Mouse (Mus musculus): ENCODE measurements around the gene Hacd2. TPM values are rescaled to one million over a fixed set of nuclear protein-coding genes. Genes with fewer than 3 reads are reported as not detected.

Gene Hacd2
- polyA plus RNA-seq, 1 experiment from 2014 or later: 29.3 TPM

DNA sequence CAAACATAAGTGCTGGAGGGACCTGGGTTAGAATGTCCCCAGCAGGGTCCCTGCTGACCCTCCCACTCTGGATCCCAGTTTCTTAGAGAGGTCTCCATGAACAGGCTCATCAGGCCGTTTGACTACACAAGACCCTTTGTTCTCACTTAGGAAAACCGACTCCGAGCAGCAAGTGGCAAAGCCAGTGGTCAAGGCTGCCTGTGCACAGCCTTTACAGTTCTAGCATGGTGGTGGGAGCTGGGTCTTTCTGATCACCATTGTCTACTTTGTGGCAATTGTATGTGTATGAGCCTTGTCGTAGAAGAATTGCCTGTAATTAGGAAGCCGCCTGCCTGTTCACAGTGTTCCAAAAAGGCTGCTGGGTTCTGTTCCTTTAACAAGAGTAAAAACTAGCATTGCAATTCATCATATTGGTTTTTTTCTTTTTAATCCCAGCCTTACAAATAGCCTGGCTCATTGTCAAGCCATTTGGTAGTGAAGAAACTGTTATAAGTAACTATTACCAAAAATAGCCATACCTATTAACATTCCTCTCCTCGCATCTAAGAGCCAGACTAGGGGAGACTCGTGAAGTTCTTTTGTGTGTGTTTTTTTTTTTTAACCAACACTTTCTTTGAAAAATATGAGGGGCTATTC, 87.5 kb downstream of the Hacd2 start:
- DNase-seq (ENCODE audit: low spot score): peak; percentile 13
- Histone ChIP-seq H3K9ac (ENCODE audit: low read length) (no peak overlapping the region), H3K4me3 (ENCODE audit: low read depth, low read length) (no peak overlapping the region), H3K9me3 (ENCODE audit: control insufficient read depth, low read length) (no peaks in the 10 kb centered on the region), H3K27me3 (ENCODE audit: control insufficient read depth, insufficient read depth, low read length) (no peaks in the 10 kb centered on the region), H3K36me3 (ENCODE audit: control insufficient read depth, insufficient read depth, low read length) (no peaks in the 10 kb centered on the region), H3K4me2 (ENCODE audit: low read depth) (no peak overlapping the region), H3K4me1 (ENCODE audit: control insufficient read depth, insufficient read depth, low read length) (peaks cover 3% of the 10 kb centered on the region; the same call in 1 of the 2 replicates), H3K27ac (ENCODE audit: low read depth, low read length) (no peak overlapping the region)
- no peak for ATAC-seq (ENCODE audit: insufficient read depth, low FRiP score, low TSS enrichment)
- 33% methylated on average over 7 of the region's 7 CpGs for WGBS

- ATAC-seq (ENCODE audit: insufficient read depth, low FRiP score, low TSS enrichment) (peak; percentile 91), DNase-seq (ENCODE audit: low spot score) (peak; percentile 91)
- H3K27me3 ChIP-seq (ENCODE audit: control insufficient read depth, insufficient read depth, low read length): no peaks in the 10 kb centered on the region
- H3K9me3 ChIP-seq (ENCODE audit: control insufficient read depth, low read length): no peaks in the 10 kb centered on the region
- no peak overlapping the region for H3K27ac ChIP-seq (ENCODE audit: low read depth, low read length)
- H3K4me3 ChIP-seq (ENCODE audit: low read depth, low read length): no peak overlapping the region
- peak overlapping the region; percentile 14; the same call in 1 of the 2 replicates for H3K9ac ChIP-seq (ENCODE audit: low read length)
- peaks cover 3% of the 10 kb centered on the region; the same call in 1 of the 2 replicates for H3K4me1 ChIP-seq (ENCODE audit: control insufficient read depth, insufficient read depth, low read length)
- H3K36me3 ChIP-seq (ENCODE audit: control insufficient read depth, insufficient read depth, low read length): no peaks in the 10 kb centered on the region
- no peak overlapping the region for H3K4me2 ChIP-seq (ENCODE audit: low read depth)
- 32% methylated on average over 10 of the region's 10 CpGs for WGBS
Observed at GRCm38 (mm10) chr16:35110410-35111142, 88.3 kb downstream of the Hacd2 start.

- H3K27ac ChIP-seq (ENCODE audit: low read depth, low read length): no peak overlapping the region
- H3K9ac ChIP-seq (ENCODE audit: low read length): no peak overlapping the region
- DNase-seq (ENCODE audit: low spot score): peak; percentile 30
- H3K4me3 ChIP-seq (ENCODE audit: low read depth, low read length): no peak overlapping the region
- no peak overlapping the region for H3K4me2 ChIP-seq (ENCODE audit: low read depth)
- H3K27me3 ChIP-seq (ENCODE audit: control insufficient read depth, insufficient read depth, low read length): no peaks in the 10 kb centered on the region
- H3K36me3 ChIP-seq (ENCODE audit: control insufficient read depth, insufficient read depth, low read length): no peaks in the 10 kb centered on the region
- no peaks in the 10 kb centered on the region for H3K9me3 ChIP-seq (ENCODE audit: control insufficient read depth, low read length)
- 69% methylated on average over 8 of the region's 8 CpGs for WGBS
- peak; percentile 15; the same call in 1 of the 2 replicates for ATAC-seq (ENCODE audit: insufficient read depth, low FRiP score, low TSS enrichment)
- H3K4me1 ChIP-seq (ENCODE audit: control insufficient read depth, insufficient read depth, low read length): peaks cover 3% of the 10 kb centered on the region; the same call in 1 of the 2 replicates
Observed at GRCm38 (mm10) chr16:35111143-35111620, 89.0 kb downstream of the Hacd2 start.

DNA sequence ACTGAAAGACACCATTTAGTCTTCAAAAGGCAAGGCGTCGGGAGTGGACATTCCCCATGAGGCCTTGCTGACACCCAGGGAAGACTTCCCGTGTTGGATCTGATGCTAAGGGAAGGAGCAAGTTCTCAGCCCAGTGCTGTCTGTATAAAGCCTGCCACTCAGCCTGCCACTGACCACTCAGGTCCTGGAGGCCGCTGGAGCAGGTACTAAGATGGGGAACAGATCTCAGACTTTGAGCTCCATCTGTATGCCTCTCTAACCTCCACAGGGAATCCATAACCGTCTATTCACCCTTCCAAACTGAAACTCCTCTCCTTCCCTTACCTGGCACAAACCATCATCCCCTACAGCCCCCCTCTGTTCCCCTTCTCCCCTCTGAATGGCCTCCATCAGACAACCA, 91.3 kb downstream of the Hacd2 start:
- WGBS: 92% methylated on average over 5 of the region's 5 CpGs
- Histone ChIP-seq H3K27me3 (ENCODE audit: control insufficient read depth, insufficient read depth, low read length) (no peaks in the 10 kb centered on the region), H3K4me1 (ENCODE audit: control insufficient read depth, insufficient read depth, low read length) (peaks cover 3% of the 10 kb centered on the region; the same call in 1 of the 2 replicates), H3K36me3 (ENCODE audit: control insufficient read depth, insufficient read depth, low read length) (no peaks in the 10 kb centered on the region), H3K9ac (ENCODE audit: low read length) (no peak overlapping the region), H3K4me2 (ENCODE audit: low read depth) (no peak overlapping the region), H3K9me3 (ENCODE audit: control insufficient read depth, low read length) (no peaks in the 10 kb centered on the region), H3K4me3 (ENCODE audit: low read depth, low read length) (no peak overlapping the region), H3K27ac (ENCODE audit: low read depth, low read length) (no peak overlapping the region)
- no peak for ATAC-seq (ENCODE audit: insufficient read depth, low FRiP score, low TSS enrichment)
- no peak for DNase-seq (ENCODE audit: low spot score)

DNA sequence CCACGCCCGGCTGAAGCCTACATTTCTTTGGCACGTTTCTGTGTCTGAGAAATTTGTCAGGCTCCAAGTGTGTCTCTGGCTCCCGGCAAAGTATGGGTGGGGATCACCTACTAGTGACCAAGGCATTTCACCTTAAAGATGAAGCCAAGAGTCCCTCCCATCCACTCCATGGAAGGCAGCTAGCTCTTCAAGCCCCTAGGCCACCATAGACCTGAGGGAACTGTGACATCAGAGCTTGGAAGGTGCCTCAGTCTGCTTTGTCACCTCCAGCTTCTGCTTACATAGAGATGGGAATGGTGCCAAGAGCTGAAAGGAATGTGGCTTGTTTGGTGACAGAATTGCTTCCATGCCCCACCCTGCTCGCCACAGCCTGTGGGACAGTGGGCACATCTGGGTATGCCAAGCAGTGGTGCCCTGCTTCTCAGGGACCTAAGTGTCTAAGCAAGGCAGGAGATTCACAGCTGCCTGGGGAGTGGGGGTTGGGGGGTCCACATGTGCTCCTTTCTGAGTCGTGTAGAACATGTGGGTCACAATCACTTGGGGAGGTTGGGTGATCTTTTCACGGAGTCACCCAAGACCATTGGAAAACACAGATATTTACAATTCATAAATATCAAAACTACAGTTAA, 94.2 kb downstream of the Hacd2 start:
- no peak for DNase-seq (ENCODE audit: low spot score)
- Histone ChIP-seq H3K4me1 (ENCODE audit: control insufficient read depth, insufficient read depth, low read length) (no peaks in the 10 kb centered on the region), H3K9me3 (ENCODE audit: control insufficient read depth, low read length) (no peaks in the 10 kb centered on the region), H3K9ac (ENCODE audit: low read length) (no peak overlapping the region), H3K27ac (ENCODE audit: low read depth, low read length) (no peak overlapping the region), H3K4me3 (ENCODE audit: low read depth, low read length) (no peak overlapping the region), H3K36me3 (ENCODE audit: control insufficient read depth, insufficient read depth, low read length) (no peaks in the 10 kb centered on the region), H3K4me2 (ENCODE audit: low read depth) (no peak overlapping the region), H3K27me3 (ENCODE audit: control insufficient read depth, insufficient read depth, low read length) (no peaks in the 10 kb centered on the region)
- 90% methylated on average over 7 of the region's 7 CpGs for WGBS
- ATAC-seq (ENCODE audit: insufficient read depth, low FRiP score, low TSS enrichment): no peak

- no peaks in the 10 kb centered on the region for H3K9me3 ChIP-seq (ENCODE audit: control insufficient read depth, low read length)
- H3K4me2 ChIP-seq (ENCODE audit: low read depth): no peak overlapping the region
- no peaks in the 10 kb centered on the region for H3K4me1 ChIP-seq (ENCODE audit: control insufficient read depth, insufficient read depth, low read length)
- H3K27me3 ChIP-seq (ENCODE audit: control insufficient read depth, insufficient read depth, low read length): no peaks in the 10 kb centered on the region
- 64% methylated on average over 7 of the region's 7 CpGs for whole genome bisulfite sequencing
- no peak overlapping the region for H3K4me3 ChIP-seq (ENCODE audit: low read depth, low read length)
- no peaks in the 10 kb centered on the region for H3K36me3 ChIP-seq (ENCODE audit: control insufficient read depth, insufficient read depth, low read length)
- DNase-seq (ENCODE audit: low spot score) (no peak), ATAC-seq (ENCODE audit: insufficient read depth, low FRiP score, low TSS enrichment) (no peak)
- H3K27ac ChIP-seq (ENCODE audit: low read depth, low read length): no peak overlapping the region
- H3K9ac ChIP-seq (ENCODE audit: low read length): no peak overlapping the region
Observed at GRCm38 (mm10) chr16:35117436-35117835, 95.2 kb downstream of the Hacd2 start.

DNA sequence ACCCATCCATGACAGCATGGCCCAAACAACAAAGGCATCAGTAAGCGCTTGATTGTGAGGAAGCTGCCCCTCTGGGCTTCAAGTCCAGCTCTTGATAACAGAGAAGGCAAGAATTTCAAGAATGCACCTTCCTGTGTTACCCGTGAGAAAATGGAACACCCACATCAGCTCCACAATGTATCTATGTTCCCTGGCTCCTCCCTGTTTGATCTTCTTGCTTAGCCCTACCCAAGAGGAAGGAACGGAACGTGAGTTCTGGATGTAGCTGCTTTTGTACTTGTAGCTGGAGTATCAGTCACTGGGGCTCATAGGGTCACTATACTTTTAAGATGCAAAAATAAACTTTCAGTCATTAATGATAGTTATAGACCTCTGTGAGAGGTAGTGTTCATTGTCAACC, 98.4 kb downstream of the Hacd2 start:
- H3K4me3 ChIP-seq (ENCODE audit: low read depth, low read length): no peak overlapping the region
- H3K9me3 ChIP-seq (ENCODE audit: control insufficient read depth, low read length): no peaks in the 10 kb centered on the region
- no peak overlapping the region for H3K27ac ChIP-seq (ENCODE audit: low read depth, low read length)
- ATAC-seq (ENCODE audit: insufficient read depth, low FRiP score, low TSS enrichment) (no peak), DNase-seq (ENCODE audit: low spot score) (no peak)
- H3K36me3 ChIP-seq (ENCODE audit: control insufficient read depth, insufficient read depth, low read length): no peaks in the 10 kb centered on the region
- H3K4me1 ChIP-seq (ENCODE audit: control insufficient read depth, insufficient read depth, low read length): no peaks in the 10 kb centered on the region
- no peak overlapping the region for H3K4me2 ChIP-seq (ENCODE audit: low read depth)
- 83% methylated on average over 4 of the region's 4 CpGs for WGBS
- no peak overlapping the region for H3K9ac ChIP-seq (ENCODE audit: low read length)
- H3K27me3 ChIP-seq (ENCODE audit: control insufficient read depth, insufficient read depth, low read length): no peaks in the 10 kb centered on the region

- H3K4me2 ChIP-seq (ENCODE audit: low read depth): no peak overlapping the region
- no peaks in the 10 kb centered on the region for H3K36me3 ChIP-seq (ENCODE audit: control insufficient read depth, insufficient read depth, low read length)
- no peak for DNase-seq (ENCODE audit: low spot score)
- no peak overlapping the region for H3K9ac ChIP-seq (ENCODE audit: low read length)
- no peak overlapping the region for H3K27ac ChIP-seq (ENCODE audit: low read depth, low read length)
- H3K27me3 ChIP-seq (ENCODE audit: control insufficient read depth, insufficient read depth, low read length): no peaks in the 10 kb centered on the region
- no peak overlapping the region for H3K4me3 ChIP-seq (ENCODE audit: low read depth, low read length)
- H3K4me1 ChIP-seq (ENCODE audit: control insufficient read depth, insufficient read depth, low read length): no peaks in the 10 kb centered on the region
- 88% methylated on average over 5 of the region's 5 CpGs for whole genome bisulfite sequencing
- H3K9me3 ChIP-seq (ENCODE audit: control insufficient read depth, low read length): no peaks in the 10 kb centered on the region
- ATAC-seq (ENCODE audit: insufficient read depth, low FRiP score, low TSS enrichment): no peak
Observed at GRCm38 (mm10) chr16:35127270-35127669, 105.0 kb downstream of the Hacd2 start.

All from neural tube, embryonic 11.5 days (tissue).